Mouse (Mus musculus) E14TG2a.4 (cell line): ENCODE data around the gene Zfp994.
"Not testable (repeated sequence)": the region's sequence is repeated elsewhere in the genome, so short reads cannot be mapped to it uniquely, and the experiment has no call there.

Source experiments
- H3K27me3 ChIP-seq: 2 replicates; pipeline ENCODE4 v1.6.1; 2014; ENCODE audit warnings: low read length, control low read depth; ENCODE audit not compliant: insufficient read depth
- H3K36me3 ChIP-seq: 2 replicates; pipeline ENCODE4 v1.6.1; 2014; ENCODE audit warnings: low read length, control low read depth; ENCODE audit not compliant: insufficient read depth
- H3K4me1 ChIP-seq: replicated peaks from 2 replicates; pipeline ENCODE4 v1.6.1; 2014; ENCODE audit warnings: low read depth, low read length, control low read depth
- H3K4me3 ChIP-seq: replicated peaks from 2 replicates; pipeline ENCODE4 v1.5.1; 2014; ENCODE audit warnings: mild to moderate bottlenecking, low read length
- H3K9me3 ChIP-seq: 2 replicates; pipeline ENCODE4 v1.6.1; 2014; ENCODE audit warnings: low read length, control low read depth
- CTCF ChIP-seq: conservative IDR thresholded peaks from 2 replicates; pipeline ENCODE4 v1.5.1; 2014; ENCODE audit warnings: low read length

Gene Zfp994

GRCm38 (mm10) chr17:22225422-22226012, at the start of gene Zfp994:
Gene Zfp994 (minus strand): TSS chr17:22225616.
- H3K4me1 ChIP-seq, H3K27me3 ChIP-seq, H3K9me3 ChIP-seq, H3K36me3 ChIP-seq: not testable (repeated sequence)
- peak within 1 kb of the TSS; percentile 84 for H3K4me3 ChIP-seq

DNA sequence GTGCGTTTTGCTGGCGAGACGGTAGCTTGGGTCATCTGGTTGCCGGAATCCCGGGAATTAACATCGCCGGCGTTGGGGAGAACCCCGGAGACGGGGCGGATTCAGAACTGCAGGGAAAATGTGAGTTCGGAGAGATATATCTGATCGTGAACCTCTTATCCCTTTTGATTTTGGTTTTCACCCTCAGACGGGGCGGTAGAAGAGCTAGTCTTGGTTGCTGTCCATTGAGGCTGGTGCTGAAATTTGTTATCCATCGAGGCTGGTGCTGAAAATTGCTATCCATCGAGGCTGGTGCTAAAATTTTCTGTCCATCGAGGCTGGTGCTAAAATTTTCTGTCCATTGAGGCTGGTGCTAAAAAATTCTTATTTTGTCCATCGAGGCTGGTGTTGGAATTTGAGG, 5.3 kb upstream of the Zfp994 start:
- not testable (repeated sequence) for H3K9me3 ChIP-seq, H3K4me3 ChIP-seq, H3K27me3 ChIP-seq, H3K36me3 ChIP-seq, H3K4me1 ChIP-seq

DNA sequence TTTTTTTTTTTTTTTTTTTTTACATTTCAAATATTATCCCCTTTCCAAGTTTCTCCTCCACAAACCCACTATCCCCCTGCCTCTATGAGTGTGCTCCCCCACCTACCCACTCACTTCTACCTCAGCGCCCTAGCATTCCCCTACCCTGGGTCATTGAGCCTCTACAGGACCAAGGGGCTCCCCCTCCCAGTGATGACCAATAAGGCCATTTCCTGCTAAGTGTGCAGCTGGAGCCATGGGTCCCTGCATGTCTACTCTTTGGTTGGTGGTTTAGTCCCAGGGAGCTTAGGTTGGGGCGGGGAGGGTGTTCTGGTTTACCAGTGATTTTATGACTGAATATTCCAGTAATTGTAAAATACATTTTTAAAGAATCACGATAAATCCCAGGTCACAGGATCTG, 401 bp downstream of the Zfp994 start:
- H3K4me1 ChIP-seq, H3K9me3 ChIP-seq, H3K27me3 ChIP-seq, H3K36me3 ChIP-seq: not testable (repeated sequence)
- H3K4me3 ChIP-seq, result peak overlapping the region; percentile 84

DNA sequence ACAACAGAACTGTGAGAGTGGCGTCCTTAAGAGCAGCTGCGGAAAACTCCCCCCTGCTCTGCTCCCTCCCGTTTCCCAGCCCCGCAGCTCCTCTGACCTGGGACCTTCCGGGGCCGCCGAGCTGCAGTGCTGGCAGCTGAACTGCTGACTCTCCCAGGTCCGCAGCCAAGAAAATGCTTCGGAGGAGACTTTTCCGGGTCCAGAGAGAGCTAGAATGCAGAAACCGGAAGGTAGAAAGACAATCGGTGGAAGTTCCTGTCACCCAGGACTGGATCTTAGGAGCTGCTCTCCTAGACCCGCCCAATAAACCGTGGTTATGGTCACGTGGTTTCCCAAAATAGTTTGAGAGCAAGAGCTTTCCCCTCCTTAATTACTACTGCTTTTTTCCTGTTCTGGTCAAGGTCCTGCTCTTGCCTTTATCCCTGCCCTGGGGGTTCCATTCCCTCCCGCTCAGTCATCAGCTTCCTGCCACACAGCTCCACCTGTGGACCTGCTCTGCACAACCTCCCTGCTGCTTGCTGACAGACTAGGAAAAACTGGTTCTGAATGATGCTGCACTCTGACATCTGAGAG, 59.6 kb downstream of the Zfp994 start, which contains the start of gene Zfp947:
Gene Zfp947, minus strand, starts transcription at position 469 of the 573 bp plus-strand sequence.
- H3K4me3 ChIP-seq, result peak within 1 kb of the TSS; percentile 78
- H3K36me3 ChIP-seq, H3K9me3 ChIP-seq, H3K4me1 ChIP-seq, H3K27me3 ChIP-seq: not testable (repeated sequence)

- not testable (repeated sequence) for H3K27me3 ChIP-seq, H3K36me3 ChIP-seq, H3K4me1 ChIP-seq, H3K9me3 ChIP-seq
- peak overlapping the region; percentile 78 for H3K4me3 ChIP-seq
Observed at GRCm38 (mm10) chr17:22165304-22165703, 60.1 kb downstream of the Zfp994 start.

DNA sequence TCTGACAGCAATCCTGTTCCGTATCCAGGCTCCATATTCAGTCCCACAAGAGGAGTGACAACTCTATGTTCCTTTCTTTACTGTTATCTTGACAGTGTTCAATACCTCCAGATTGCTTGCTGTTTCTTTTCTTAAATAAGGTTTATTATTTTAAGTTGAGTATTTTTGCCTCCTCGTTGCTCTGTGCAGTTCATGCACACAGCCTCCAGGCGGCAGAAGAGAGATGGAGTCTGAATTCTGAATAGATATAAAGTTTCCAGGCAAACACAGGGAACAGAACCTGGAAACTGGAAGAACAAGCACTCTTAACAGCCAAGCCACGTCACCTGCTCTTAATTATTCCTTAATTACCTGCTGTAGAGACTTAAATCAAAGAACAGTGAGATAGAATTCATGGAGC, 71.5 kb downstream of the Zfp994 start:
- not testable (repeated sequence) for H3K4me3 ChIP-seq, H3K4me1 ChIP-seq, H3K27me3 ChIP-seq, H3K9me3 ChIP-seq, H3K36me3 ChIP-seq
- peak; percentile 38 for TF ChIP-seq CTCF
